Mouse (Mus musculus) midbrain, postnatal 0 days (tissue): ENCODE data around the gene Zfp64. TPM values are rescaled to one million over a fixed set of nuclear protein-coding genes. Genes with fewer than 3 reads are reported as not detected.

Source experiments
- ATAC-seq: fragments of 200-750 bp; cut with Nextera tagmentation; 2 replicates; pipeline ENCODE4 v1.8.0; 2017; ENCODE audit warnings: moderate number of reproducible peaks, mild to moderate bottlenecking, moderate TSS enrichment, moderate library complexity; ENCODE audit not compliant: low FRiP score
- DNase-seq: peaks from one replicate; pipeline ENCODE4 v3.0.0-alpha.2; 2015; ENCODE audit warnings: low spot score
- H3K27ac ChIP-seq: fragments of 300-500 bp; sonication (generic); 2 replicates; pipeline ENCODE4 v1.5.1; 2014; ENCODE audit warnings: low read depth, mild to moderate bottlenecking, low read length, mixed read lengths
- H3K27me3 ChIP-seq: fragments of 300-500 bp; sonication (generic); 2 replicates; pipeline ENCODE4 v1.6.1; 2014; ENCODE audit warnings: low read length, control low read depth, mixed read lengths; ENCODE audit not compliant: insufficient read depth
- H3K36me3 ChIP-seq: fragments of 300-500 bp; sonication (generic); 2 replicates; pipeline ENCODE4 v1.6.1; 2014; ENCODE audit warnings: low read length, control low read depth, mixed read lengths; ENCODE audit not compliant: insufficient read depth
- H3K4me1 ChIP-seq: fragments of 300-500 bp; sonication (generic); 2 replicates; pipeline ENCODE4 v1.6.1; 2014; ENCODE audit warnings: mild to moderate bottlenecking, control low read depth, antibody characterized with exemption, low read length, mixed read lengths; ENCODE audit not compliant: insufficient read depth
- H3K4me2 ChIP-seq: fragments of 300-500 bp; sonication (generic); 2 replicates; pipeline ENCODE4 v1.6.1; 2014; ENCODE audit warnings: low read depth, mild to moderate bottlenecking, low read length, mixed read lengths; ENCODE audit not compliant: poor library complexity, severe bottlenecking
- H3K4me3 ChIP-seq: fragments of 300-500 bp; sonication (generic); 2 replicates; pipeline ENCODE4 v1.5.1; 2014; ENCODE audit warnings: low read depth, mild to moderate bottlenecking, low read length, moderate library complexity
- H3K9ac ChIP-seq: fragments of 300-500 bp; sonication (generic); replicated peaks from 2 replicates; pipeline ENCODE4 v1.6.1; 2014; ENCODE audit warnings: mild to moderate bottlenecking, low read length, moderate library complexity, mixed read lengths; ENCODE audit not compliant: poor library complexity, severe bottlenecking
- H3K9me3 ChIP-seq: fragments of 300-500 bp; sonication (generic); 2 replicates; pipeline ENCODE4 v1.6.1; 2016; ENCODE audit warnings: low read length, control low read depth
- CTCF ChIP-seq: IDR thresholded peaks from 2 replicates; pipeline ENCODE4 v1.5.1; 2016; ENCODE audit warnings: antibody characterized with exemption, mild to moderate bottlenecking
- WGBS: fragments of 180-500 bp; shearing (Covaris S2); extraction: QIAGEN DNeasy Blood & Tissue Kit; methylation state at CpG from one replicate; pipeline ENCODE4 v1.1.7; 2014; 5-methylcytosine and 5-hydroxymethylcytosine counted together
- polyA plus RNA-seq: library from polyadenylated mRNA; unstranded; fragments of >200 nt; fragmentation: Nextera tagmentation; extraction: Ambion mirVana; gene quantifications from 2 replicates; pipeline ENCODE4 v1.2.1, GENCODE M21; 2015
- total RNA-seq: library from RNA; depleted of rRNA; stranded (reverse); fragments of >200 nt; gene quantifications from 2 replicates; pipeline ENCODE4 v1.2.3, GENCODE M21; 2014

Zfp64 gene
- total and polyA plus RNA-seq, 2 experiments from 2014 or later = 34.2 to 57.7 TPM

GRCm38 (mm10) chr2:168904188-168904587, 51.2 kb downstream of the Zfp64 start:
- 17% methylated on average over 9 of the region's 9 CpGs for WGBS
- Histone ChIP-seq H3K9ac (no peak overlapping the region), H3K4me2 (no peak overlapping the region), H3K4me3 (no peak overlapping the region), H3K36me3 (no peaks in the 10 kb centered on the region), H3K9me3 (no peaks in the 10 kb centered on the region), H3K27me3 (no peaks in the 10 kb centered on the region), H3K27ac (no peak overlapping the region), H3K4me1 (no peaks in the 10 kb centered on the region)
- TF ChIP-seq CTCF = peak; percentile 88
- DNase-seq (peak; percentile 64), ATAC-seq (peak; percentile 34; the same call in 1 of the 2 replicates)

- Histone ChIP-seq H3K27me3 (no peaks in the 10 kb centered on the region), H3K9ac (no peak overlapping the region), H3K27ac (no peak overlapping the region), H3K36me3 (no peaks in the 10 kb centered on the region), H3K4me3 (no peak overlapping the region), H3K4me2 (no peak overlapping the region), H3K9me3 (no peaks in the 10 kb centered on the region), H3K4me1 (no peaks in the 10 kb centered on the region)
- 27% methylated on average over 8 of the region's 8 CpGs for WGBS
- no peak for ATAC-seq
- no peak for DNase-seq
- peak; percentile 73 for TF ChIP-seq CTCF
Observed at GRCm38 (mm10) chr2:168902634-168903033, 52.8 kb downstream of the Zfp64 start.

GRCm38 (mm10) chr2:168897906-168898305, 57.5 kb downstream of the Zfp64 start:
- H3K4me2 ChIP-seq = no peak overlapping the region
- no peaks in the 10 kb centered on the region for H3K36me3 ChIP-seq
- H3K9me3 ChIP-seq = no peaks in the 10 kb centered on the region
- no peak for DNase-seq
- no peak for ATAC-seq
- WGBS = 83% methylated on average over 7 of the region's 7 CpGs
- no peaks in the 10 kb centered on the region for H3K27me3 ChIP-seq
- H3K9ac ChIP-seq = no peak overlapping the region
- H3K4me3 ChIP-seq = no peak overlapping the region
- H3K4me1 ChIP-seq = no peaks in the 10 kb centered on the region
- TF ChIP-seq CTCF = no peak
- no peak overlapping the region for H3K27ac ChIP-seq

GRCm38 (mm10) chr2:168895531-168895930, 59.9 kb downstream of the Zfp64 start:
- 77% methylated on average over 8 of the region's 8 CpGs for WGBS
- no peak for TF ChIP-seq CTCF
- DNase-seq = no peak

GRCm38 (mm10) chr2:168894738-168895137, 60.6 kb downstream of the Zfp64 start:
- 91% methylated on average over 7 of the region's 7 CpGs for WGBS
- no peak overlapping the region for H3K9ac ChIP-seq
- H3K27me3 ChIP-seq = no peaks in the 10 kb centered on the region
- H3K36me3 ChIP-seq = no peaks in the 10 kb centered on the region
- TF ChIP-seq CTCF = peak; percentile 31
- H3K9me3 ChIP-seq = no peaks in the 10 kb centered on the region
- no peaks in the 10 kb centered on the region for H3K4me1 ChIP-seq
- H3K27ac ChIP-seq = no peak overlapping the region
- no peak for DNase-seq
- no peak overlapping the region for H3K4me2 ChIP-seq
- no peak overlapping the region for H3K4me3 ChIP-seq
- no peak for ATAC-seq

More at GRCm38 (mm10) chr2:168895531-168895930, 59.9 kb downstream of the Zfp64 start:
- Histone ChIP-seq H3K4me2 (no peak overlapping the region), H3K9ac (no peak overlapping the region), H3K9me3 (no peaks in the 10 kb centered on the region), H3K4me1 (no peaks in the 10 kb centered on the region), H3K4me3 (no peak overlapping the region), H3K36me3 (no peaks in the 10 kb centered on the region), H3K27me3 (no peaks in the 10 kb centered on the region), H3K27ac (no peak overlapping the region)
- ATAC-seq = no peak

GRCm38 (mm10) chr2:168892057-168892456, 63.3 kb downstream of the Zfp64 start:
- ATAC-seq = no peak

More at GRCm38 (mm10) chr2:168892057-168892456, 63.3 kb downstream of the Zfp64 start:
- no peak overlapping the region for H3K4me3 ChIP-seq
- no peaks in the 10 kb centered on the region for H3K36me3 ChIP-seq
- H3K27me3 ChIP-seq = no peaks in the 10 kb centered on the region
- H3K9ac ChIP-seq = no peak overlapping the region
- no peaks in the 10 kb centered on the region for H3K9me3 ChIP-seq
- no peak overlapping the region for H3K4me2 ChIP-seq
- no peak for DNase-seq
- H3K27ac ChIP-seq = no peak overlapping the region
- TF ChIP-seq CTCF = no peak
- H3K4me1 ChIP-seq = no peaks in the 10 kb centered on the region
- 75% methylated on average over 2 of the region's 2 CpGs for WGBS
